Mouse (Mus musculus) midbrain, embryonic 15.5 days (tissue): ENCODE data around the gene C1ql1. TPM values are rescaled to one million over a fixed set of nuclear protein-coding genes. Genes with fewer than 3 reads are reported as not detected.
"Not testable (repeated sequence)": the region's sequence is repeated elsewhere in the genome, so short reads cannot be mapped to it uniquely, and the experiment has no call there.

Source experiments
- ATAC-seq: fragments of 200-750 bp; cut with Nextera tagmentation; replicated peaks from 2 replicates; pipeline ENCODE4 v1.8.0; 2017; ENCODE audit warnings: moderate TSS enrichment
- H3K27ac ChIP-seq: fragments of 300-500 bp; sonication (generic); 2 replicates; pipeline ENCODE4 v1.5.1; 2015; ENCODE audit warnings: mild to moderate bottlenecking, inconsistent platforms
- H3K27me3 ChIP-seq: fragments of 300-500 bp; sonication (generic); replicated peaks from 2 replicates; pipeline ENCODE4 v1.6.1; 2015; ENCODE audit warnings: inconsistent platforms
- H3K36me3 ChIP-seq: fragments of 300-500 bp; sonication (generic); replicated peaks from 2 replicates; pipeline ENCODE4 v1.6.1; 2015; ENCODE audit warnings: inconsistent platforms
- H3K4me1 ChIP-seq: fragments of 300-500 bp; sonication (generic); 2 replicates; pipeline ENCODE4 v1.6.1; 2015; ENCODE audit warnings: inconsistent platforms
- H3K4me2 ChIP-seq: fragments of 300-500 bp; sonication (generic); 2 replicates; pipeline ENCODE4 v1.6.1; 2015; ENCODE audit warnings: inconsistent platforms, mild to moderate bottlenecking, moderate library complexity
- H3K4me3 ChIP-seq: fragments of 300-500 bp; sonication (generic); 2 replicates; pipeline ENCODE4 v1.5.1; 2015; ENCODE audit warnings: mild to moderate bottlenecking, inconsistent platforms
- H3K9ac ChIP-seq: fragments of 300-500 bp; sonication (generic); 2 replicates; pipeline ENCODE4 v1.6.1; 2015; ENCODE audit warnings: mild to moderate bottlenecking, inconsistent platforms
- H3K9me3 ChIP-seq: fragments of 300-500 bp; sonication (generic); 2 replicates; pipeline ENCODE4 v1.6.1; 2016; ENCODE audit warnings: inconsistent platforms
- WGBS: fragments of 180-500 bp; shearing (Covaris S2); methylation state at CpG from one replicate; pipeline ENCODE4 v1.1.7; 2015; ENCODE audit warnings: mixed read lengths; 5-methylcytosine and 5-hydroxymethylcytosine counted together
- polyA plus RNA-seq: library from polyadenylated mRNA; unstranded; fragments of >200 nt; fragmentation: Nextera tagmentation; extraction: Ambion mirVana; gene quantifications from 2 replicates; pipeline ENCODE4 v1.2.1, GENCODE M21; 2015

The C1ql1 gene
- polyA plus RNA-seq, 1 experiment from 2014 or later, result 11.7 TPM

GRCm38 (mm10) chr11:102978052-102978666, 31.7 kb upstream of the C1ql1 start:
- no peaks in the 10 kb centered on the region for H3K27me3 ChIP-seq
- H3K9me3 ChIP-seq, result no peaks in the 10 kb centered on the region
- H3K9ac ChIP-seq, result no peak overlapping the region
- H3K27ac ChIP-seq, result no peak overlapping the region
- H3K36me3 ChIP-seq, result no peaks in the 10 kb centered on the region
- H3K4me2 ChIP-seq, result no peak overlapping the region
- 48% methylated on average over 6 of the region's 6 CpGs for WGBS
- no peak for ATAC-seq
- no peak overlapping the region for H3K4me3 ChIP-seq
- H3K4me1 ChIP-seq, result no peaks in the 10 kb centered on the region

GRCm38 (mm10) chr11:102975966-102976365, 29.5 kb upstream of the C1ql1 start:
- H3K27ac ChIP-seq, H3K4me1 ChIP-seq, H3K9ac ChIP-seq, H3K9me3 ChIP-seq, H3K36me3 ChIP-seq, H3K27me3 ChIP-seq, ATAC-seq, H3K4me3 ChIP-seq, H3K4me2 ChIP-seq: not testable (repeated sequence)
- 83% methylated on average over 9 of the region's 9 CpGs for WGBS

DNA sequence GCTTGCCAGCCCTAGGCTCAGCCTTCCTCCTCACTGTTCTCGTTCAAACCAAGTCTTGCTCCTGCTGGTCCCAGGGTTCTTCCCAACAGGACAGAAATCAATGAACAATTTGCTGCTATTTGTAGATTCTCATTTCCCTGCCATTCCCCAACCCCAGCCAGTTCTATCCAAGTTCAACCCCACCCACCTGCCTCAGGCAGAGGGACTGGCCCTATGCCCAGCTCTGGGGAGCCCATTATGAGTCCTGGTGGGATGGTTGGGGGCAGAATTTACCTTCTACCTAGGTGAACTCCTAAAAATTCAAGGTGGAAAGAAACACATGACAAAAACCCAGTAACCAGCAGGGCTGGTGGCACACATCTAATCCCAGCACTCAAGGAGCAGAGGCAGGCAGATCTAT, 25.8 kb upstream of the C1ql1 start:
- Histone ChIP-seq H3K4me3 (no peak overlapping the region), H3K36me3 (no peaks in the 10 kb centered on the region), H3K4me1 (0 out of 2 replicates have a peak, but pooled peaks cover 5% of the 10 kb centered on the region), H3K27me3 (no peaks in the 10 kb centered on the region; the same call in 1 of the 2 replicates), H3K9me3 (no peaks in the 10 kb centered on the region), H3K4me2 (no peak overlapping the region), H3K27ac (no peak overlapping the region), H3K9ac (no peak overlapping the region)
- WGBS, result 48% methylated on average over 1 of the region's 1 CpGs
- ATAC-seq, result no peak

DNA sequence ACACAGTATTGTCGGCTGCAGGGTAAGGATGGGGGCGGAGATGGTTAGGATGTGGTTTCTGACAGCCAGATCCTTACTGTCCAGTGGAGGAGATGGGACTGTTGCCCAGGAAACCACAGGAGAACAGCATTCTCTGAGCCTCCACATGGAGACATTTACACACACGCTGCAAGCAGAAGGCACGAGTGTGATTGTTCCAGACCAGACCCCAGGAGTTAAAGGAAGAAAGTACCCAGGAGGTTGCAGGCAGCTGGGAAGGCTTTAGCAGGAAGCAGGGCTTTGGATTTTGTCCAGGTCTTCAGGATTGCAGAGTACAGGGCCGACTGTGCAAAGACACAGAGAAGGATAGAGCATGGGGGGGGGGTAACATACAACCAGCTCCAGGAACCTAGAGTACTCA, 25.1 kb upstream of the C1ql1 start:
- H3K27me3 ChIP-seq, result no peaks in the 10 kb centered on the region; the same call in 1 of the 2 replicates
- ATAC-seq, result no peak
- no peak overlapping the region for H3K27ac ChIP-seq
- H3K9ac ChIP-seq, result no peak overlapping the region
- H3K36me3 ChIP-seq, result no peaks in the 10 kb centered on the region
- H3K4me2 ChIP-seq, result no peak overlapping the region
- 43% methylated on average over 5 of the region's 5 CpGs for WGBS
- H3K4me1 ChIP-seq, result 0 out of 2 replicates have a peak, but pooled peaks cover 5% of the 10 kb centered on the region
- H3K9me3 ChIP-seq, result no peaks in the 10 kb centered on the region
- no peak overlapping the region for H3K4me3 ChIP-seq

DNA sequence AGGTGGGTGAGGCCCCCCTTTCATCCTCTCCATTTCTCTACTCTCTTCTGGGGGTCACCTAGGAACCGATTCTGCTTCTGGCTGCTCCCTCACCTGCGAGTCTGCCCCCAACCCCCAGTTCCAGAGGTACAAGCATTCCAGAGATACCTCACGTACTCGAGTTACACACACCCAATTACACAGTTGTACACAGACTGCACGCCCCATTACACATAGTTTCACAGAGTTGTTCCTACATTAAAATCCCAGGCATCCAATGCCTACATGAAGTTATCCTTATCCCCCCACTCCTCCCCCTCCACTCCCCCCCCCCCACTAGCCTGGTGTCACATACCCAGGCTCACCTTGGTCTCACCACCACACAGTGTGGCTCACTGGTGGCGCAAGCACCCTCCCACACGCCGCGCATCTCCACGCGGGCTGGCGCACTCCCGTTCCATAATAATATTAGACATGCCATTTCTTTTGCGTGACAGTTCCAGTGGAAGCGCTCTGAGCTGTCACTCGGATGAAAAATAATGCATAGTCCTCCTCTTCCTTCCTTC, 18.1 kb upstream of the C1ql1 start:
- 63% methylated on average over 16 of the region's 16 CpGs for WGBS
- Histone ChIP-seq H3K9ac (no peak overlapping the region), H3K4me1 (peaks cover 21% of the 10 kb centered on the region), H3K4me3 (no peak overlapping the region), H3K4me2 (no peak overlapping the region), H3K27me3 (no peaks in the 10 kb centered on the region), H3K9me3 (no peaks in the 10 kb centered on the region), H3K36me3 (no peaks in the 10 kb centered on the region), H3K27ac (peak overlapping the region; percentile 53)
- ATAC-seq, result peak; percentile 57; the same call in 1 of the 2 replicates

- WGBS, result 17% methylated on average over 24 of the region's 24 CpGs
- H3K4me3 ChIP-seq, result no peak overlapping the region
- 0 out of 2 replicates have a peak overlapping the region, but pooled peaks have one; percentile 0 for H3K9ac ChIP-seq
- peaks cover 21% of the 10 kb centered on the region for H3K4me1 ChIP-seq
- no peaks in the 10 kb centered on the region for H3K9me3 ChIP-seq
- peak; percentile 70 for ATAC-seq
- H3K36me3 ChIP-seq, result no peaks in the 10 kb centered on the region
- H3K27ac ChIP-seq, result peak overlapping the region; percentile 53
- H3K27me3 ChIP-seq, result no peaks in the 10 kb centered on the region
- peak overlapping the region; percentile 36 for H3K4me2 ChIP-seq
Measured at GRCm38 (mm10) chr11:102963855-102964546, 17.5 kb upstream of the C1ql1 start.

GRCm38 (mm10) chr11:102963246-102963854, 16.9 kb upstream of the C1ql1 start:
- no peaks in the 10 kb centered on the region for H3K27me3 ChIP-seq
- under 1% methylated on average over 16 of the region's 16 CpGs for WGBS
- H3K4me1 ChIP-seq, result peaks cover 21% of the 10 kb centered on the region
- peak overlapping the region; percentile 53 for H3K27ac ChIP-seq
- H3K36me3 ChIP-seq, result no peaks in the 10 kb centered on the region
- no peak overlapping the region for H3K4me3 ChIP-seq
- peak overlapping the region; percentile 36 for H3K4me2 ChIP-seq
- H3K9me3 ChIP-seq, result no peaks in the 10 kb centered on the region
- peak; percentile 62 for ATAC-seq
- H3K9ac ChIP-seq, result 0 out of 2 replicates have a peak overlapping the region, but pooled peaks have one; percentile 0

- 0 out of 2 replicates have a peak overlapping the region, but pooled peaks have one; percentile 0 for H3K9ac ChIP-seq
- H3K4me1 ChIP-seq, result peaks cover 22% of the 10 kb centered on the region
- peak overlapping the region; percentile 36 for H3K4me2 ChIP-seq
- ATAC-seq, result 0 out of 2 replicates have a peak, but pooled peaks have one; percentile 12
- no peaks in the 10 kb centered on the region for H3K9me3 ChIP-seq
- H3K27ac ChIP-seq, result peak overlapping the region; percentile 53
- no peaks in the 10 kb centered on the region for H3K27me3 ChIP-seq
- no peak overlapping the region for H3K4me3 ChIP-seq
- H3K36me3 ChIP-seq, result no peaks in the 10 kb centered on the region
- 14% methylated on average over 7 of the region's 7 CpGs for WGBS
Measured at GRCm38 (mm10) chr11:102962861-102963245, 16.4 kb upstream of the C1ql1 start.

- Histone ChIP-seq H3K4me2 (no peak overlapping the region), H3K27ac (no peak overlapping the region), H3K9ac (no peak overlapping the region), H3K27me3 (no peaks in the 10 kb centered on the region), H3K4me3 (no peak overlapping the region), H3K4me1 (peaks cover 33% of the 10 kb centered on the region), H3K9me3 (no peaks in the 10 kb centered on the region), H3K36me3 (no peaks in the 10 kb centered on the region)
- no peak for ATAC-seq
- WGBS, result 94% methylated on average over 4 of the region's 4 CpGs
Measured at GRCm38 (mm10) chr11:102961082-102961481, 14.6 kb upstream of the C1ql1 start.

- H3K4me2 ChIP-seq, result no peak overlapping the region
- H3K4me1 ChIP-seq, result peaks cover 29% of the 10 kb centered on the region
- no peak overlapping the region for H3K9ac ChIP-seq
- no peaks in the 10 kb centered on the region for H3K9me3 ChIP-seq
- no peaks in the 10 kb centered on the region for H3K36me3 ChIP-seq
- H3K4me3 ChIP-seq, result no peak overlapping the region
- no peaks in the 10 kb centered on the region for H3K27me3 ChIP-seq
- WGBS, result 93% methylated on average over 1 of the region's 1 CpGs
- ATAC-seq, result no peak
- H3K27ac ChIP-seq, result no peak overlapping the region
Measured at GRCm38 (mm10) chr11:102958870-102959269, 12.4 kb upstream of the C1ql1 start.

GRCm38 (mm10) chr11:102958431-102958830, 11.9 kb upstream of the C1ql1 start:
- H3K4me3 ChIP-seq, result no peak overlapping the region
- no peaks in the 10 kb centered on the region for H3K27me3 ChIP-seq
- 86% methylated on average over 6 of the region's 6 CpGs for WGBS
- H3K9me3 ChIP-seq, result no peaks in the 10 kb centered on the region
- no peak overlapping the region for H3K4me2 ChIP-seq
- no peak overlapping the region for H3K27ac ChIP-seq
- H3K9ac ChIP-seq, result no peak overlapping the region
- H3K36me3 ChIP-seq, result no peaks in the 10 kb centered on the region
- no peak for ATAC-seq
- peaks cover 25% of the 10 kb centered on the region for H3K4me1 ChIP-seq

- no peaks in the 10 kb centered on the region for H3K36me3 ChIP-seq
- ATAC-seq, result no peak
- H3K4me1 ChIP-seq, result peaks cover 24% of the 10 kb centered on the region
- H3K27me3 ChIP-seq, result no peaks in the 10 kb centered on the region
- 78% methylated on average over 8 of the region's 8 CpGs for WGBS
- no peaks in the 10 kb centered on the region for H3K9me3 ChIP-seq
- H3K4me2 ChIP-seq, result no peak overlapping the region
- no peak overlapping the region for H3K9ac ChIP-seq
- no peak overlapping the region; the same call in 1 of the 2 replicates for H3K27ac ChIP-seq
- no peak overlapping the region for H3K4me3 ChIP-seq
Measured at GRCm38 (mm10) chr11:102957692-102958091, 11.2 kb upstream of the C1ql1 start.
